Mouse (Mus musculus) layer of hippocampus, postnatal 14 days (tissue): Measurements from ENCODE around the gene Pbld2. TPM values are rescaled to one million over a fixed set of nuclear protein-coding genes. Genes with fewer than 3 reads are reported as not detected.
A peak's percentile ranks its signal among the peaks of the same experiment; 100 is the strongest.

ENCODE experiments used
- DNase-seq, 2 experiments: peaks; one replicate each; pipeline ENCODE4 v3.0.0; 2021 to 2022; ENCODE audit warnings: low spot score in 2 of 2, mixed read lengths in 1 of 2
- total RNA-seq, 2 experiments: library from RNA; stranded (reverse); gene quantifications; 2 replicates each; pipeline ENCODE4 v1.2.3; 2021

Gene Pbld2
- total RNA-seq, 2 experiments from 2014 or later = 1.8 to 3.0 TPM

- no peak for DNase-seq
Observed at GRCm38 (mm10) chr10:63060406-63060805, 36.3 kb downstream of the Pbld2 start.

GRCm38 (mm10) chr10:63061266-63061665 lies 37.2 kb downstream of the Pbld2 start:
- no peak for DNase-seq

- no peak for DNase-seq
Observed at GRCm38 (mm10) chr10:63062696-63063095, 38.6 kb downstream of the Pbld2 start.

GRCm38 (mm10) chr10:63063365-63063764 lies 39.2 kb downstream of the Pbld2 start:
- no peak for DNase-seq

GRCm38 (mm10) chr10:63064516-63064915 lies 40.4 kb downstream of the Pbld2 start:
- DNase-seq = no peak

- no peak for DNase-seq
Observed at GRCm38 (mm10) chr10:63065561-63065960, 41.4 kb downstream of the Pbld2 start.

- DNase-seq = peak; percentile 71 to 82
Observed at GRCm38 (mm10) chr10:63065988-63066387, 41.9 kb downstream of the Pbld2 start.

GRCm38 (mm10) chr10:63086304-63086703 lies 62.2 kb downstream of the Pbld2 start:
- no peak for DNase-seq

GRCm38 (mm10) chr10:63089103-63089757 lies 65.1 kb downstream of the Pbld2 start:
- peak; percentile 3 to 9 for DNase-seq

- DNase-seq = peak; percentile 9 to 14
Observed at GRCm38 (mm10) chr10:63089758-63090571, 65.8 kb downstream of the Pbld2 start.

GRCm38 (mm10) chr10:63091915-63092314 lies 67.8 kb downstream of the Pbld2 start:
- no peak for DNase-seq

- no peak for DNase-seq
Observed at GRCm38 (mm10) chr10:63092616-63093550, 68.8 kb downstream of the Pbld2 start.

GRCm38 (mm10) chr10:63096757-63097156 lies 72.6 kb downstream of the Pbld2 start:
- no peak for DNase-seq

- no peak for DNase-seq
Observed at GRCm38 (mm10) chr10:63098191-63098590, 74.1 kb downstream of the Pbld2 start.

- no peak for DNase-seq
Observed at GRCm38 (mm10) chr10:63099521-63099920, 75.4 kb downstream of the Pbld2 start, which contains the start of gene Atoh7. TSS of gene Atoh7 (plus strand) at chr10:63099651.

GRCm38 (mm10) chr10:63099941-63100562 lies 75.9 kb downstream of the Pbld2 start:
- DNase-seq = peak; percentile 62 to 74

GRCm38 (mm10) chr10:63100657-63101056 lies 76.5 kb downstream of the Pbld2 start:
- no peak for DNase-seq
